Mouse (Mus musculus): ENCODE measurements around the gene Cdk14.

Cdk14 gene

GRCm38 (mm10) chr5:5071526-5071925 lies 348.6 kb downstream of the Cdk14 start:
- no peak for DNase-seq (ENCODE audit: low spot score in 2 of 2)

GRCm38 (mm10) chr5:5064686-5065085 lies 355.4 kb downstream of the Cdk14 start:
- DNase-seq (ENCODE audit: low spot score in 2 of 2): no peak

GRCm38 (mm10) chr5:5056102-5056883 lies 363.8 kb downstream of the Cdk14 start:
- DNase-seq (ENCODE audit: low spot score in 2 of 2): no peak

DNA sequence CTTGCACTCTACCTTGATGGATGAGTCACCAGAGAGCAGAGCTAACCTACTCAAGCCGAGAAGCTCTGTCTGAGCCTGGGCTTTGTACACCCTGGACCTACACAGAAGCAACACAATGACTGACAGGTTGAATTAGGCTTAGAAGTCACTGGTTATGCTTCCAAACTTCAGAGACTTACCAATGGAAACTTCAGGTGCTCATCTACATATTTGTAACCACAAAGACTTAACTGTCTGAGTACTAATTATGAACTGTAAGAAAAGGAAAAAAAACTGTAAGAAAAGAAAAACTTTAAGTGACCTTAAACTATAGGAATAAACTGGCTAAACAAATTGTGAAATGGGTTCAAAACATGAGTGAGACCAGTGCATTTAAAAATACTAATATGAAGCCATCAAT lies 364.6 kb downstream of the Cdk14 start:
- DNase-seq (ENCODE audit: low spot score in 2 of 2): no peak

GRCm38 (mm10) chr5:5054270-5054669 lies 365.8 kb downstream of the Cdk14 start:
- DNase-seq (ENCODE audit: low spot score in 2 of 2): no peak

DNA sequence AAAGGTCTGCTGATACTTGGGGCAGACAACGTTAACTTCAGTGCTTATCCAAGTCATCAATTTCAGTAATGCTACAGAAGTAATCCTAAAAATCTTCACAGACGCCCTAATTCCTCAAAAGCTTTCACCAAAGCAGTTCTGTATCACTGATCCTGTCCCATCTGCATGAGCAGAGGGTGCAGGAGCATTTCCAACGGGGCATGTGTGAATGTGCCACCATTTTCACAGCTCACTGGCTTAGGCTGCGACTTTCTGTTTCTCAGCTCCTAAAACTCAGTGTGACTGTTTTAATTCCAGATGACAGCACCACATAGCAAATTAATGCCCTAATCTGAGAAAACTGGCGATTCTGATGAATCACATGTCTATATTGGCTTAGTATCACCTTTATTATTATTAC lies 375.8 kb downstream of the Cdk14 start:
- no peak for DNase-seq (ENCODE audit: low spot score in 2 of 2)

DNA sequence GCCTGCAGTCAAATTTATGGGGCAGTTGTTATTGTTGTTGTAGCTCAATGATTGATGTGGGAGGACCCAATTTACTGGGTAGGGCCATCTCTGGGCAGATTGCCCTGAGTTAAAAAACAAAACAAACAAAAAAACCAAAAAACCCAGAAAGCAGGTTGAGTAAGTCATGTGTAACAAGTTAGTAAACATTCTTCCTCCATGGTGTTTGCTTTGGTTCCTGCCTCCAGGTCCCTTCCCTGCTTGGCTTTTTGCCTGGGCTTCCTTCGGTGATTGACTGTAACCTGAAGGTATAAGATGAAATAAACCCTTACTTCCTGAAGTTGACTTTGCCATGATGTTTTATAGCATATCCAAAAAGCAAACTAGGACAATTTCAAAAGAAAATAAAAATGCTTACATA lies 377.4 kb downstream of the Cdk14 start:
- no peak for DNase-seq (ENCODE audit: low spot score in 2 of 2)

DNA sequence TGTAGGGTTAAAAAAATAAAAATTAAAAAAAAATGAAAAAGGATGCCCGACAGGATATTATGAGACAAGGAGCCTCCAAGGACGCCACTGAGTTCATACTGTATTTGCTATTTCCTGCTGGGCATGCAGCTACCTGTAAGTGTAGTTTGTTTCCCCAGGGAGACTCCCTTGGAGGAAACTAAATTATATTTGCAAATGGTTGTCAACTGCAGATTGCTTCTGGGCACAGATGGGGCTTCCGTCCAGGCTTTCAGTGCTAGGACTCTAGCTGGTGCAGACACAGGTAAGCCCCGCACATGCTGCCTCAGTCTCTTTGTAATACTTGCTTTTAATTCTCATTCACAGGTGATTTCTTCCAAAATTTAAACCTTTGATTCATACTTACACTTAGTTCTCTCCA lies 378.6 kb downstream of the Cdk14 start:
- no peak for DNase-seq (ENCODE audit: low spot score in 2 of 2)

DNA sequence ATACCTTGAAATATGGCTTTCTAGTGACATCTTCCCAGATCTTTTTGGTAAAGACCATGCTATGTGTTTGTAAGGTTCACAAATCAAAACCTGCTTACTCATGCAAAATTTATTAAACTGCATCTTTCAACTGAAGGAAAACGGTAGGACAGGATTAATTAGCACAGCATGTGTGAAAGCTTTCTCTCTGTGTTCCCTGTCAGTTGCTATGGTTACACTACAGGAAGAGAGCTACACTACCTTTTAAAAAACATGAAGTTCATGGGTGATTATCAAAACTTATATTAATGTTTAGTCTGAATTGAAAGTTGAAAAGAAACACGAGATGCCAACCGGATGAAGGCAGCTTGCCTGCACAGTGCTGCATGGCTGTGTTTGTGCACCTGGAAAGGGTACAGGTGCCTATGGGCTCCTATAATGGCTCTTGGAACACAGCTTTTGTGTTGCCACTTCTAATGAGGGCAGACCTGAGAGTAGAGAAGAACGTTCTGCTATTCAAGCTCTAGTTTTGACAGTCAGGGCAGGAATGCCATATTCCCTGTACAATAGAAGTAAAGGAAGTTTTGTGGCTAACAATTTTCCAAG lies 380.3 kb downstream of the Cdk14 start:
- no peak for DNase-seq (ENCODE audit: low spot score in 2 of 2)

DNA sequence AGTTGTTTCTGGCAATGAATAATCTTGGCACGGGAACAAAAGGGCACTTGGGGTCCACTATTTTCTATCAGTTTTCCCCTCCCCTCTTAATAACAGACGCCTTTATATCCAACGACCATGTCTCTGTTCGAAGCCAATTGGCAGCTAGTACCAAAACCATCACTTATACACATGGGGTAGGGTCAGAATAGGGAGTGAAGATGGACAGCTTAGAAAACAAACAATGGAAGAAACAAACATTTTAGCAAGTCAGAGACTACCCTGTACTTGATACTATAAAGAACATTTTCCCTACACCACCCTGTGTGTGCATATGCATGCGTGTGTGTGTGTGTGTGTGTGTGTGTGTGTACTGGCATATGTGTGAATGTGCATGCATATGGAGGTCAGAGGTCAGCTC lies 386.7 kb downstream of the Cdk14 start:
- no peak for DNase-seq (ENCODE audit: low spot score in 2 of 2)

DNA sequence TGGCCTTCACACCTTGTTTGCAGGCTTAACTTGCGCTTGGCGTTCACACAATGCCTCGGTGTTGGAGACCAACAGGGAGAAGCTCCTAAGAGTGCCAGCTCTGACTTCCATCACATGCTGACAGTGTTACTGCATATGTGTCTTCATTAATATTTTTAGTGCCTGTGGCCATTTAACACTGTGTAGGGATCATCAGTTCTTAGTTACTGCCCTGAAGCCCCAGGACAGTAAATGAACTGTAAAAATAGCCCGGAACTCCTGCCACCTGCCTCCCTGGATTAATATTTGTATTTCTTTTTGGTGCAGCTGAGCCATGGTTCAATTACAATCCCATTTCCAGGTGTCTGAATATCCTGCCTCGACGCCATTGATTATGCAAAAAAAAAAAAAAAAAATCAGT lies 387.3 kb downstream of the Cdk14 start:
- DNase-seq (ENCODE audit: low spot score in 2 of 2): no peak

GRCm38 (mm10) chr5:5032446-5032845 lies 387.7 kb downstream of the Cdk14 start:
- no peak for DNase-seq (ENCODE audit: low spot score in 2 of 2)

GRCm38 (mm10) chr5:5030431-5030830 lies 389.7 kb downstream of the Cdk14 start:
- no peak for DNase-seq (ENCODE audit: low spot score in 2 of 2)

DNA sequence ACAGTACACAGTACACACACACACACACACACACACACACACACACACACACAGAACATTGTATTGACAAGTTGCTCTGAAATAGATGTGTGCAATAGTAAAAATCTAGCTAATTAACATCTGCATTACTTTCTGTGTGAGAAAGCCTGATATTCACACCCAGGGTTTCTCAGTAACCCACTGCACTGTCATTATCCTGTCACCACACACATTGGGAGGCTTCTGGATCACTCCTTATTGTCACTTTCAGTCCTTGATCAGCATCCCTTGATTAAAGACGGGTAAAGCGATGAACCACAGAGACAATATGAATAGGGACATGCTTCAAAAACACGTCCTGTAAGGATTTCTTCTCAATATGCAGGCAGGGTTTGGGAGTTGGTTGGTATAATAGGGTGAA lies 401.2 kb downstream of the Cdk14 start:
- no peak for DNase-seq (ENCODE audit: low spot score in 2 of 2)

GRCm38 (mm10) chr5:5018242-5018641 lies 401.9 kb downstream of the Cdk14 start:
- no peak for DNase-seq (ENCODE audit: low spot score in 2 of 2)

DNA sequence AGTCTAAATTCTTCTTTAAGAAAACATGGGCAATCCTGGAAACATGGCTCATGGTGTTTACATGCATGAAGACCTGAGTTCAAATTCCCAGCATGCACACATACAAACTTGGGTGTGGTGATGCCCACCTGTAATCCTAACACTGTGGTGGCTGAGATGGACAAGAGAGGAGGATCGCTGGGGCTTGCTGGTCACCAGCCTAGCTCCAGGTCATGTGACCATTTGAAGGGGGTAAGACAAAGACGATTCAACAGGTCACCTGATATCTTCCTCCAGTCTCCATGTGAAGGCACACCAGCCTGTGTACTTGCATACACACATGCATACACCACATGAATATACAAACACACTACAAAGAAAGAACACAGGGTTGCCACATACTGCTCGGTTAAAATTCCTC lies 406.3 kb downstream of the Cdk14 start:
- DNase-seq (ENCODE audit: low spot score in 2 of 2): no peak

GRCm38 (mm10) chr5:5012521-5013346 lies 407.4 kb downstream of the Cdk14 start:
- DNase-seq (ENCODE audit: low spot score in 2 of 2): no peak

DNA sequence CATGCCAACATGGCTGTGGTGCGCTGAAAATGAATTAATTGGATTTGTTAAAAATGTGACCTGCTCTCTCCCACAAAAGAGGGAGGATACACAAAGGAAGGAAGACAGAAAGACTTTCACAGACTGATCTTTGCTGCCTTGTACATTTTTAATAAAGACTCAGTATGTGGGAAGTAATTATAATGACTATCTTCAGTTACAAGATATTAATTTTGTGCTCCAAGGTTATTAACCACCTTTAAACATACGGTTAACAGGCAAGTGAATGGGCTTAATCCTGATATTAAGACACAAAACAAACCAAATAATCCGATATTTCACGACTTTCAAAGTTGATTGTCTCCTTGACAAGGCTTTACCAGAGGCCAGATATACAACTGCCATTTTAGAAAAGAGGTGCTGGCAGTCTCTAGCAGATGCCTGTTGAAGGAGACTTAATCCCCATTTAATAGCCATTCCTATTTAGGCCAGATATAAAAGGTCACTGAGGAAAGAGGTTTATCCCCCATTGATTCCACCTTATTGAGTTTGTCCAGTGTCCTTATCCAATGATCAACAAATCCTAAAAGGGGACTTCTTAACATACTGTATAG lies 411.9 kb downstream of the Cdk14 start:
- no peak for DNase-seq (ENCODE audit: low spot score in 2 of 2)

GRCm38 (mm10) chr5:5007489-5008152 lies 412.5 kb downstream of the Cdk14 start:
- no peak for DNase-seq (ENCODE audit: low spot score in 2 of 2)

- DNase-seq (ENCODE audit: low spot score in 2 of 2): no peak
Observed at GRCm38 (mm10) chr5:5005633-5006032, 414.5 kb downstream of the Cdk14 start.

GRCm38 (mm10) chr5:5004740-5005139 lies 415.4 kb downstream of the Cdk14 start:
- DNase-seq (ENCODE audit: low spot score in 2 of 2): no peak

DNA sequence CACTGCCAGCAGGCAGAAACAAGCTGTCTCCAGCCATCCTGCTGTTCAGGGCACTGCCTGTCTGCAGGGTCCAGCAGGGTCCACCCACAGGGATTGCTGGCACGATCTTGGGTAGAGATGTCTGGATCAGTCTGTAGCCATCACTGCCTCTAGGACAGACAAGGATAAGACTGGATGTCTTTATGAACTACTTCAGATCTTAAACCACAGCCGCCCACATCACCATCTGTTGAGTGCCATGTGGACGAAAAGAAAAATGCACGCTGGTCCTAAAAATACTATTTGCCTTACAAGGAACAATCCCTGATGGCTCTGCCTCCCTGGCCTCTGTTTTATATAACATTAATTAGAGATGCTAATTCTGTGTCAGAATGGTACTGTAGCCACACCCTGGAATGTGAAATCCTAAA lies 426.9 kb downstream of the Cdk14 start:
- no peak for DNase-seq (ENCODE audit: low spot score in 2 of 2)

All from urinary bladder, postnatal 36 days (tissue).